Mouse (Mus musculus): ENCODE data around the gene Zkscan4. TPM values are rescaled to one million over a fixed set of nuclear protein-coding genes. Genes with fewer than 3 reads are reported as not detected.
"Not testable (repeated sequence)": the region's sequence is repeated elsewhere in the genome, so short reads cannot be mapped to it uniquely, and the experiment has no call there.

Zkscan4 gene
- polyA plus RNA-seq, 1 experiment from 2014 or later = 5.1 TPM

DNA sequence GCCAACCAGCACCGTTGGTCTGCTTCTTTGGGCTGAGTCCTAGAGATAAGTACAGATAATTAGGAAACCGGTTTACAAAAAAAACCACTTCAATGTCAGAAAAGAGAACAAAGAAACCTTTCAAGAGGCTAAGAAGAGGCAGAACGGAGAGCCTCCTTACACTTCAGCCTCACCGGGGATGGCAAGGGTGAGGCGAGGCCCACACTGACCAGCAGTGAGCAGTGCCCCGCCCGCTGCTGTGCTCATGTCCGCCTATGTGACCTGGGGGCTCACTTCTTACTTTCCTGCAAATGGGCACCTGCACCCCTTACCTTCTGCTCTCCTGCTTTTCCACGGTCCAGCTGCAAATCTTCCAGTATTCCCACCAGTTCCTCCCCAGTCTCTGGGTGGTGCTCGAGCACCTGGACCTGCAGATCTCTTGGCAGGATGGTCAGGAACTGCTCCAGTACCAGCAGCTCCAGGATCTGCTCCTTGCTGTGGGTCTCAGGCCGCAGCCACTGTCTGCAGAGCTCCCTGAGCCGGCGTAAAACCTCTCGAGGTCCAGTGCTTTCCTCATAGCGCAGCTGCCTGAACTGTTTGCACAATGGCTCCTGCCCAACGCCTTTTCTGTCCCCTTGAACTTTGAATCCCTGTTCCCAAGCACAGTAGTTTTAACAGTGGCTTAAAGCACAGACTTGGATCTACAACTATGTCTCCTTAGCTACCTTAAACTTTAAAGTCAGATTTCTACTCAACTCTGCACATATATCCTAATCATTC lies 30.7 kb upstream of the Zkscan4 start:
- ATAC-seq (peak; percentile 83), DNase-seq (ENCODE audit: low spot score) (peak; percentile 62)
- TF ChIP-seq EP300 (IDR thresholded peaks at IDR 0.05) = no peak
- TF ChIP-seq CTCF (IDR thresholded peaks at IDR 0.05) = no peak
- Histone ChIP-seq H3K27me3 (replicated peaks; ENCODE audit: insufficient read depth, low read length) (no peaks in the 10 kb centered on the region), H3K9ac (replicated peaks; ENCODE audit: low read depth) (no peak overlapping the region), H3K36me3 (ENCODE audit: insufficient read depth, low read length) (peaks cover 31% of the 10 kb centered on the region), H3K9me3 (ENCODE audit: low read length) (no peaks in the 10 kb centered on the region), H3K4me3 (ENCODE audit: low read depth, low read length) (no peak overlapping the region), H3K4me2 (replicated peaks; ENCODE audit: low read depth, low read length) (no peak overlapping the region), H3K27ac (ENCODE audit: low read length) (peak overlapping the region; percentile 26; the same call in 1 of the 2 replicates), H3K4me1 (ENCODE audit: insufficient read depth, low read depth, low read length) (no peaks in the 10 kb centered on the region; the same call in 1 of the 2 replicates)
- 55% methylated on average over 16 of the region's 16 CpGs for WGBS

DNA sequence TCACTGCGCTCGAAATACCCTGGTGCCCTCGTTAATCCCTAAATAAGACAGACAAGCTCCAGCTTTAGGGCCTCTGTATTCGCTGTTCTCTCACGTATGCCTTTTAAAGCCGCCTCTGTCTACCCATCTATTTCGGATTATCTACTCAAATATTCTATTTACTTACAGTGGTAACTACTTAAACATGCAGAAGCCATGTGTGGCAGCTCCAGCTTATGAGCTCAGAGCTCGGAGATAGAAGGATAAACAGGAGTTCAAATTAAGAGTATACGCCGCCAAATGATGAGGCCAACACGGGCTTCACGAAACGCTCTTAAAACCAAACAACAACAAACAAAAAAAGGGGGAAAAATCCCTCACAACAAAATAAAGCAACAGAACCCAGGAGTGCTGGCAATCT lies 25.7 kb upstream of the Zkscan4 start:
- H3K9me3 ChIP-seq (ENCODE audit: low read length) = no peaks in the 10 kb centered on the region
- no peaks in the 10 kb centered on the region for H3K27me3 ChIP-seq (replicated peaks; ENCODE audit: insufficient read depth, low read length)
- 4% methylated on average over 13 of the region's 13 CpGs for WGBS
- no peaks in the 10 kb centered on the region for H3K36me3 ChIP-seq (ENCODE audit: insufficient read depth, low read length)
- TF ChIP-seq EP300 (IDR thresholded peaks at IDR 0.05) (no peak), CTCF (IDR thresholded peaks at IDR 0.05) (no peak)
- no peaks in the 10 kb centered on the region; the same call in 1 of the 2 replicates for H3K4me1 ChIP-seq (ENCODE audit: insufficient read depth, low read depth, low read length)
- ATAC-seq (no peak), DNase-seq (ENCODE audit: low spot score) (no peak)
- peak overlapping the region; percentile 86 for H3K27ac ChIP-seq (ENCODE audit: low read length)
- H3K4me3 ChIP-seq (ENCODE audit: low read depth, low read length) = peak overlapping the region; percentile 85
- peak overlapping the region; percentile 76 for H3K9ac ChIP-seq (replicated peaks; ENCODE audit: low read depth)
- peak overlapping the region; percentile 66 for H3K4me2 ChIP-seq (replicated peaks; ENCODE audit: low read depth, low read length)

DNA sequence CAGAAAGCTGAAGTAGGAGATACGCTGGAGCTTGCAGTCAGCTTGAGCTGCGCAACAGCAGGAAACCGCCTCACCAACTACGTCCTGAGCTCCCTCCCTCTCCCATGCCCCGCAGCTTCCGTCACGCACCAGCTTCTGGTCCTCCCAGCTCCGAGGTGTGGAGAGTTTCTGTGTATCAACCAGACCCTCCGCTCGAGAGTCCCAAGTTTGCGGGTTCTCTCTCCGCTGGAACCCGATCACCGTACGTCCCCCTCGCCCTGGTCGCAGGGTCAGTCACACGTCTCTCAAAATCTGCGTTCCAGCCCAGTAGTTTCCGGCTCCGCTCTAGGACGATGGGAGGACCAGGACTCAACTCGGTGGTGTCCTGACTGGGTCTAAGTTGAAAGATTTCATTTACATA lies 25.3 kb upstream of the Zkscan4 start, which contains the start of gene Zscan26:
TSS of gene Zscan26 (minus strand) at position 282 of the 400 bp plus-strand sequence.
- under 1% methylated on average over 23 of the region's 23 CpGs for WGBS
- no peaks in the 10 kb centered on the region for H3K36me3 ChIP-seq (ENCODE audit: insufficient read depth, low read length)
- H3K4me1 ChIP-seq (ENCODE audit: insufficient read depth, low read depth, low read length) = no peaks in the 10 kb centered on the region; the same call in 1 of the 2 replicates
- H3K27me3 ChIP-seq (replicated peaks; ENCODE audit: insufficient read depth, low read length) = no peaks in the 10 kb centered on the region
- H3K4me2 ChIP-seq (replicated peaks; ENCODE audit: low read depth, low read length) = peak within 1 kb of the TSS; percentile 66
- TF ChIP-seq CTCF (IDR thresholded peaks at IDR 0.05) = no peak
- peak; percentile 43; the same call in 1 of the 2 replicates for TF ChIP-seq EP300 (IDR thresholded peaks at IDR 0.05)
- H3K27ac ChIP-seq (ENCODE audit: low read length) = peak within 1 kb of the TSS; percentile 86
- peak within 1 kb of the TSS; percentile 76 for H3K9ac ChIP-seq (replicated peaks; ENCODE audit: low read depth)
- peak; percentile 91 for DNase-seq (ENCODE audit: low spot score)
- no peaks in the 10 kb centered on the region for H3K9me3 ChIP-seq (ENCODE audit: low read length)
- ATAC-seq = peak; percentile 90
- H3K4me3 ChIP-seq (ENCODE audit: low read depth, low read length) = peak within 1 kb of the TSS; percentile 85

DNA sequence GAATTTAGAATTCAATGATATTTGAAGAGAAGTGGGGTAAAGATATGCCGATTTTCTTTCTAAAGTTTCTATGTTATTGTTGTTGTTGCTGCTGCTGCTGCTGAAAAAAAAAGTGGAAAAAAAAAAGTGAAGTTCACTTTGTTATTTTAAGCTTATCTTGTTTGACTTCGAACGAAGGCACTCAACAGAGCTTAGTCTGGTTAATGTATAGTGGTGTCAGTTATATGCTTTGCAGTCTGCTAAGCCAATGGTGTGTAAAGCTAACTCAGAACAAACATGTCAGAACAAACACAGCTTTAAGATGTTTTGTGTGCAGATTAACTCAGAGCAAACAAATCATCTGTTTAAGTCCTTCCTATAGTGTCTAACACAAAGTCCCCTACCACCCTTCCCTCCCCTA lies 24.6 kb upstream of the Zkscan4 start:
- no peaks in the 10 kb centered on the region for H3K9me3 ChIP-seq (ENCODE audit: low read length)
- no peak overlapping the region for H3K9ac ChIP-seq (replicated peaks; ENCODE audit: low read depth)
- TF ChIP-seq CTCF (IDR thresholded peaks at IDR 0.05) = no peak
- no peak for TF ChIP-seq EP300 (IDR thresholded peaks at IDR 0.05)
- H3K4me3 ChIP-seq (ENCODE audit: low read depth, low read length) = no peak overlapping the region
- H3K36me3 ChIP-seq (ENCODE audit: insufficient read depth, low read length) = no peaks in the 10 kb centered on the region
- ATAC-seq (no peak), DNase-seq (ENCODE audit: low spot score) (no peak)
- no peak overlapping the region; the same call in 1 of the 2 replicates for H3K4me2 ChIP-seq (replicated peaks; ENCODE audit: low read depth, low read length)
- H3K27me3 ChIP-seq (replicated peaks; ENCODE audit: insufficient read depth, low read length) = no peaks in the 10 kb centered on the region
- no peak overlapping the region for H3K27ac ChIP-seq (ENCODE audit: low read length)
- 52% methylated on average over 3 of the region's 3 CpGs for WGBS
- H3K4me1 ChIP-seq (ENCODE audit: insufficient read depth, low read depth, low read length) = no peaks in the 10 kb centered on the region; the same call in 1 of the 2 replicates

DNA sequence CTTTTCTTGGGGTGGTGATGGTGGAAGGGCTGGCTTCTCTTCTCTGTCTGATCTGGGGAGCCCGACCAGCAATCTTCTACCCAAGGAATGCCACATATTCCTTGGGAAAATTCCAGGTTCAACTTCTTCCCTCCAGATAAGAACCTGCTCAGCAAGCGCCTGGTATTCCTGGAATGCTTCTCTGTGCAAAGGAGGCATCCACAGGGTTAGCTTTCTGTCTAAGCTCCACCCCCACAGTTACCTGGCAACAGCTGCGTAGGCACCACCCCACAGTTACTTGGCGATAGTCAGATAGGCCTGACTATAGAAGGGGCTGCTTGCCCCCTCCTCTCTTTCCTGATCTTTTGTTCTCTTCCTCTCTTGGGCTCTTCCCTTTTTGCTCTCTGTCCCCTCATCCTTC lies 22.4 kb upstream of the Zkscan4 start:
- Histone ChIP-seq H3K4me3 (ENCODE audit: low read depth, low read length) (no peak overlapping the region), H3K36me3 (ENCODE audit: insufficient read depth, low read length) (no peaks in the 10 kb centered on the region), H3K9me3 (ENCODE audit: low read length) (no peaks in the 10 kb centered on the region), H3K4me1 (ENCODE audit: insufficient read depth, low read depth, low read length) (no peaks in the 10 kb centered on the region; the same call in 1 of the 2 replicates), H3K9ac (replicated peaks; ENCODE audit: low read depth) (no peak overlapping the region), H3K27me3 (replicated peaks; ENCODE audit: insufficient read depth, low read length) (no peaks in the 10 kb centered on the region), H3K27ac (ENCODE audit: low read length) (no peak overlapping the region), H3K4me2 (replicated peaks; ENCODE audit: low read depth, low read length) (no peak overlapping the region)
- DNase-seq (ENCODE audit: low spot score) (peak; percentile 82), ATAC-seq (peak; percentile 90)
- TF ChIP-seq EP300 (IDR thresholded peaks at IDR 0.05) (peak; percentile 88), CTCF (IDR thresholded peaks at IDR 0.05) (no peak)
- 11% methylated on average over 4 of the region's 4 CpGs for WGBS

DNA sequence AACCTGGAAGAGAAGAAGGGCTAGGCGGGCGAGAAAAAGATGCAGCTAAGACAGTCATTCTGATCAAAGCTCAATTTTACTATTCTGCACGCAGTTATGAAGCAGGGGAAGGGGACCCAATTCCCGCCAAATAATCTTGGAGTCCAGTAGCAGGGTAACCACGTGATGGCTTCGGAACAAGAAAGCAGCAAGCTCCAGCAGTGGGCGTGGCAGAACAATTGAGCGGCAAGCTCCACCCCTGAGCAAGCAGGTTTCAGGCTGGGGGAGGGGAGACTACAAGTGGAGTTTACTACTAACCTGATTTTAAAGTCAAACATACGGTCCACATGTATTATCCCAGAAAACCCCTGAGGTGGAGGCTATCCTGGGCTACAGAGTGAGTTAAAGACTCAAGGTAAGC lies 16.2 kb upstream of the Zkscan4 start:
- H3K36me3 ChIP-seq (ENCODE audit: insufficient read depth, low read length); H3K9ac ChIP-seq (replicated peaks; ENCODE audit: low read depth); H3K27ac ChIP-seq (ENCODE audit: low read length); H3K4me3 ChIP-seq (ENCODE audit: low read depth, low read length); H3K27me3 ChIP-seq (replicated peaks; ENCODE audit: insufficient read depth, low read length); H3K4me2 ChIP-seq (replicated peaks; ENCODE audit: low read depth, low read length); ATAC-seq; H3K4me1 ChIP-seq (ENCODE audit: insufficient read depth, low read depth, low read length); DNase-seq (ENCODE audit: low spot score); H3K9me3 ChIP-seq (ENCODE audit: low read length): not testable (repeated sequence)
- WGBS = 50% methylated on average over 9 of the region's 9 CpGs

All from lung, postnatal 0 days (tissue).